Mouse (Mus musculus) cerebellum, adult 11 months (tissue): ENCODE results near the gene Gm49388.
A peak's percentile ranks its signal among the peaks of the same experiment; 100 is the strongest.

Experiments used
- DNase-seq: peaks from one replicate; pipeline ENCODE4 v3.0.0; 2022

The Gm49388 gene

GRCm38 (mm10) chr7:127842001-127842718, 56.8 kb downstream of the Gm49388 start:
- peak; percentile 78 for DNase-seq

GRCm38 (mm10) chr7:127849973-127850875, 64.8 kb downstream of the Gm49388 start:
- DNase-seq, result no peak

- DNase-seq, result no peak
These were observed 65.5 kb downstream of the Gm49388 start for GRCm38 (mm10) chr7:127850906-127851305.
